Mouse (Mus musculus) midbrain, embryonic 13.5 days (tissue): ENCODE data around the gene Syt7. TPM values are rescaled to one million over a fixed set of nuclear protein-coding genes. Genes with fewer than 3 reads are reported as not detected.

ENCODE experiments used
- ATAC-seq: fragments of 200-750 bp; cut with Nextera tagmentation; 2 replicates; pipeline ENCODE4 v1.8.0; 2017; ENCODE audit warnings: mild to moderate bottlenecking, moderate TSS enrichment, moderate library complexity
- H3K27ac ChIP-seq: fragments of 300-500 bp; sonication (generic); 2 replicates; pipeline ENCODE4 v1.5.1; 2015; ENCODE audit warnings: inconsistent platforms, mild to moderate bottlenecking, moderate library complexity
- H3K27me3 ChIP-seq: fragments of 300-500 bp; sonication (generic); 2 replicates; pipeline ENCODE4 v1.6.1; 2015; ENCODE audit warnings: mild to moderate bottlenecking, inconsistent platforms
- H3K36me3 ChIP-seq: fragments of 300-500 bp; sonication (generic); 2 replicates; pipeline ENCODE4 v1.6.1; 2015; ENCODE audit warnings: mild to moderate bottlenecking, inconsistent platforms
- H3K4me1 ChIP-seq: fragments of 300-500 bp; sonication (generic); replicated peaks from 2 replicates; pipeline ENCODE4 v1.6.1; 2015; ENCODE audit warnings: inconsistent platforms
- H3K4me2 ChIP-seq: fragments of 300-500 bp; sonication (generic); replicated peaks from 2 replicates; pipeline ENCODE4 v1.6.1; 2015; ENCODE audit warnings: moderate library complexity, mild to moderate bottlenecking, inconsistent platforms
- H3K4me3 ChIP-seq: fragments of 300-500 bp; sonication (generic); replicated peaks from 2 replicates; pipeline ENCODE4 v1.5.1; 2015; ENCODE audit warnings: mild to moderate bottlenecking, inconsistent platforms
- H3K9ac ChIP-seq: fragments of 300-500 bp; sonication (generic); replicated peaks from 2 replicates; pipeline ENCODE4 v1.6.1; 2015; ENCODE audit warnings: mild to moderate bottlenecking, inconsistent platforms
- H3K9me3 ChIP-seq: fragments of 300-500 bp; sonication (generic); 2 replicates; pipeline ENCODE4 v1.6.1; 2016; ENCODE audit warnings: mild to moderate bottlenecking, inconsistent platforms
- WGBS: fragments of 180-500 bp; shearing (Covaris S2); methylation state at CpG from one replicate; pipeline ENCODE4 v1.1.7; 2015; 5-methylcytosine and 5-hydroxymethylcytosine counted together
- polyA plus RNA-seq: library from polyadenylated mRNA; unstranded; fragments of >200 nt; fragmentation: Nextera tagmentation; extraction: Ambion mirVana; gene quantifications from 2 replicates; pipeline ENCODE4 v1.2.1, GENCODE M21; 2015

Syt7 gene
- polyA plus RNA-seq, 1 experiment from 2014 or later = 8.8 TPM

- WGBS = 66% methylated on average over 10 of the region's 10 CpGs
- Histone ChIP-seq H3K4me3 (no peak overlapping the region), H3K4me1 (peaks cover 43% of the 10 kb centered on the region), H3K36me3 (no peaks in the 10 kb centered on the region), H3K27me3 (no peaks in the 10 kb centered on the region), H3K27ac (0 out of 2 replicates have a peak overlapping the region, but pooled peaks have one; percentile 49), H3K9ac (no peak overlapping the region), H3K9me3 (no peaks in the 10 kb centered on the region), H3K4me2 (no peak overlapping the region)
- ATAC-seq = peak; percentile 22; the same call in 1 of the 2 replicates
These were observed 15.5 kb downstream of the Syt7 start for GRCm38 (mm10) chr19:10404424-10404823.

DNA sequence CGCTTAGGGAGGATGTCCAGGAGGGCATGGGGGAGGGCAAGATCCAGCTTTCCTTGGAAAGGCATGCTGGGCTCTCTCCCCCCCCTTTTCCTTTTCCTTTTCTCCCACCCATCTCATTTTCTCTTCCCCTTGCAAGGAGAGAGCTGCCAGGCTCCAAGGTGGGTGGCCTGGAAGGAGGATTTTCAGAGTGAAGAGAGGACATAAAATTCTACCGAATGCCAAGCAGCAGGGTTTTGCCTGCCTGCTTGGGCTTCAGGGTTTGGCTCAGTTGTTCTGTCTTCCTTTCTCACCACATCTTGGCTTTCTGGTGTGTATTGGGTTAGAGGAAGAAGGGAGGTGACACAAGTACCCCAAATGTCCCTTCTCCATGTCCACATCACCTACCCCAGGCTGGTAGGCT is 16.0 kb downstream of the Syt7 start:
- Histone ChIP-seq H3K36me3 (no peaks in the 10 kb centered on the region), H3K9me3 (no peaks in the 10 kb centered on the region), H3K9ac (0 out of 2 replicates have a peak overlapping the region, but pooled peaks have one; percentile 36), H3K4me1 (peaks cover 47% of the 10 kb centered on the region), H3K27me3 (no peaks in the 10 kb centered on the region), H3K4me3 (no peak overlapping the region), H3K4me2 (no peak overlapping the region), H3K27ac (no peak overlapping the region)
- whole genome bisulfite sequencing = 65% methylated on average over 2 of the region's 2 CpGs
- ATAC-seq = no peak

DNA sequence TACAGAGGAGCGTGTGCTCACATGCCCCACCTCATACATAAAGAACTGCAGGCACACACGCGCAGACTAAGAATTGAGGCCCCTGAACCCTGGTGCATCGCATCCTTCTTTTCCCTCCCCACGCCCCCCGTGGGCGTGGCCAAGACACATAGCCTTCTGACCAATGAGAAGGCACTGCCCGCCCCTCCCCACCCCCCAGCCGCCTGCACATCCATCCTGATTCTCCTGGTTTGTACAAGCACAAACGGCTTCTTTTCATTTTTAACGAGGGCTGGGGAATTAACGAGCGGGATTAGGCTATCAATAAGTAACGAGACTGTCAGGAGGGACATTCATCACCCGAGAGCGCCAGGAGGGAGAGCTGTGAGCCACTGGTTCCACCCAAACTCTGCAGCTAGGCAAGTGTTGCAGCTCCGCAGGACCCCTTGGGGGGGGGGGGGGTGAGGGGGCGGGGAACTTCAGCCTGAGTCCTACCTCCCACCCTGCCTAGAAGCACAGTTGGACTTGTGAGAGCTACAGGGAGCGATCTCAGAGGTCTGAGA is 24.9 kb downstream of the Syt7 start:
- Histone ChIP-seq H3K4me2 (peak overlapping the region; percentile 57), H3K27ac (peak overlapping the region; percentile 74), H3K9ac (peak overlapping the region; percentile 49; the same call in 1 of the 2 replicates), H3K27me3 (0 out of 2 replicates have a peak, but pooled peaks cover 2% of the 10 kb centered on the region), H3K4me3 (peak overlapping the region; percentile 31), H3K9me3 (no peaks in the 10 kb centered on the region), H3K36me3 (0 out of 2 replicates have a peak, but pooled peaks cover 7% of the 10 kb centered on the region), H3K4me1 (peaks cover 64% of the 10 kb centered on the region)
- peak; percentile 85 for ATAC-seq
- 0% methylated on average over 19 of the region's 19 CpGs for WGBS

DNA sequence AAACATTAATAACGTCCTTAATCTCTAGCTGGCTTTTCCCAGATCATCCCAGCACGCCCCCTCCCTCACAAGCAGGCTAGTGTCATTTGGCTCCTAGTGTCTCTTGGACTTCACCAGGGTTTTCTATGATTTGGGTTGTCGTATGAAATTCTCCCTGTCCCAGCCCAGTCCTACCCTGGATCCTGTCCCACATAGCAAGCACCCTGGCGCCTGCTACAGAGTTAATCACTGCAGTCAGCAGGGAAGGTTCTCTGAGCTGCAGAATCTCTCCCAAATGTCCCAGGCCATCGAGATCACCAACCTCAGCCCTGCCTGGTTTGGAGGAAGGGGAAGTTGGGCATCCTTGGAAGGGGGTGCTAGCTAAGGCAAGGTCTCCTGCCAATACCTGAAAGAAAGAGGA is 26.6 kb downstream of the Syt7 start:
- no peak for ATAC-seq
- 82% methylated on average over 5 of the region's 5 CpGs for WGBS
- H3K9ac ChIP-seq = no peak overlapping the region

DNA sequence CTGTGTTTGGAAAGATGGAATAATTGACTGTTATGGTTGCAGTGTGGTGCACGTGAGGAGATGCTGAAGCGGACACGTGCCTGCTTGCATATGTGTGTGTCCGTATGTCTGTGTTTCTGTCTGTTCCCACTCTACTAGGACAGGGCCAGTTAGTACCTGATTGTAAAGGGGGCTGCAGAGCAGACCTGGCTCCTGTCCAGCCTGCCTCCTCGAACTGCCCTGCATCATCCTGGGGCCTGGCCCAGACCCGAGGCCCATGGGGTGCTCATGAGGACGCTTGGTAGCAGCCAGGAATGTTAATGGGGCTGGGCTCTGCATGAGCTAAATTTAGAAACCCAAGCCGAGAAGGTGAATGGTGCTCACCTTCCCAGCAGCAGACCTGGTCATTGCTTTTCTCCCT is 28.0 kb downstream of the Syt7 start:
- WGBS = 70% methylated on average over 8 of the region's 8 CpGs
- Histone ChIP-seq H3K27me3 (0 out of 2 replicates have a peak, but pooled peaks cover 2% of the 10 kb centered on the region), H3K4me3 (no peak overlapping the region), H3K27ac (no peak overlapping the region), H3K9ac (no peak overlapping the region), H3K4me1 (peaks cover 52% of the 10 kb centered on the region), H3K4me2 (no peak overlapping the region), H3K9me3 (no peaks in the 10 kb centered on the region), H3K36me3 (0 out of 2 replicates have a peak, but pooled peaks cover 7% of the 10 kb centered on the region)
- no peak for ATAC-seq

More for the DNA sequence above, 26.6 kb downstream of the Syt7 start:
- H3K4me1 ChIP-seq = peaks cover 53% of the 10 kb centered on the region
- H3K4me2 ChIP-seq = no peak overlapping the region
- no peak overlapping the region for H3K4me3 ChIP-seq
- H3K36me3 ChIP-seq = 0 out of 2 replicates have a peak, but pooled peaks cover 7% of the 10 kb centered on the region
- 0 out of 2 replicates have a peak, but pooled peaks cover 2% of the 10 kb centered on the region for H3K27me3 ChIP-seq
- no peak overlapping the region for H3K27ac ChIP-seq
- no peaks in the 10 kb centered on the region for H3K9me3 ChIP-seq

GRCm38 (mm10) chr19:10417436-10417835 is 28.5 kb downstream of the Syt7 start:
- ATAC-seq = no peak
- H3K9ac ChIP-seq = no peak overlapping the region

GRCm38 (mm10) chr19:10421986-10422976 is 33.4 kb downstream of the Syt7 start:
- Histone ChIP-seq H3K4me1 (peaks cover 41% of the 10 kb centered on the region), H3K9me3 (no peaks in the 10 kb centered on the region), H3K4me3 (peak overlapping the region; percentile 25), H3K27ac (no peak overlapping the region), H3K27me3 (peaks cover 21% of the 10 kb centered on the region; the same call in 1 of the 2 replicates), H3K9ac (peak overlapping the region; percentile 48), H3K4me2 (peak overlapping the region; percentile 51), H3K36me3 (0 out of 2 replicates have a peak, but pooled peaks cover 7% of the 10 kb centered on the region)
- ATAC-seq = peak; percentile 31; the same call in 1 of the 2 replicates
- WGBS = 2% methylated on average over 53 of the region's 53 CpGs

More at GRCm38 (mm10) chr19:10417436-10417835, 28.5 kb downstream of the Syt7 start:
- H3K4me3 ChIP-seq = no peak overlapping the region
- H3K27me3 ChIP-seq = 0 out of 2 replicates have a peak, but pooled peaks cover 2% of the 10 kb centered on the region
- H3K9me3 ChIP-seq = no peaks in the 10 kb centered on the region
- H3K4me2 ChIP-seq = no peak overlapping the region
- 0 out of 2 replicates have a peak, but pooled peaks cover 7% of the 10 kb centered on the region for H3K36me3 ChIP-seq
- peaks cover 56% of the 10 kb centered on the region for H3K4me1 ChIP-seq
- WGBS = 84% methylated on average over 12 of the region's 12 CpGs
- H3K27ac ChIP-seq = 0 out of 2 replicates have a peak overlapping the region, but pooled peaks have one; percentile 1

- ATAC-seq = no peak
- Histone ChIP-seq H3K4me1 (peaks cover 42% of the 10 kb centered on the region), H3K4me3 (no peak overlapping the region), H3K27me3 (peaks cover 19% of the 10 kb centered on the region; the same call in 1 of the 2 replicates), H3K9me3 (no peaks in the 10 kb centered on the region), H3K4me2 (no peak overlapping the region), H3K36me3 (no peaks in the 10 kb centered on the region), H3K27ac (no peak overlapping the region), H3K9ac (no peak overlapping the region)
- WGBS = 32% methylated on average over 1 of the region's 1 CpGs
These were observed 35.9 kb downstream of the Syt7 start for GRCm38 (mm10) chr19:10424751-10425150.

DNA sequence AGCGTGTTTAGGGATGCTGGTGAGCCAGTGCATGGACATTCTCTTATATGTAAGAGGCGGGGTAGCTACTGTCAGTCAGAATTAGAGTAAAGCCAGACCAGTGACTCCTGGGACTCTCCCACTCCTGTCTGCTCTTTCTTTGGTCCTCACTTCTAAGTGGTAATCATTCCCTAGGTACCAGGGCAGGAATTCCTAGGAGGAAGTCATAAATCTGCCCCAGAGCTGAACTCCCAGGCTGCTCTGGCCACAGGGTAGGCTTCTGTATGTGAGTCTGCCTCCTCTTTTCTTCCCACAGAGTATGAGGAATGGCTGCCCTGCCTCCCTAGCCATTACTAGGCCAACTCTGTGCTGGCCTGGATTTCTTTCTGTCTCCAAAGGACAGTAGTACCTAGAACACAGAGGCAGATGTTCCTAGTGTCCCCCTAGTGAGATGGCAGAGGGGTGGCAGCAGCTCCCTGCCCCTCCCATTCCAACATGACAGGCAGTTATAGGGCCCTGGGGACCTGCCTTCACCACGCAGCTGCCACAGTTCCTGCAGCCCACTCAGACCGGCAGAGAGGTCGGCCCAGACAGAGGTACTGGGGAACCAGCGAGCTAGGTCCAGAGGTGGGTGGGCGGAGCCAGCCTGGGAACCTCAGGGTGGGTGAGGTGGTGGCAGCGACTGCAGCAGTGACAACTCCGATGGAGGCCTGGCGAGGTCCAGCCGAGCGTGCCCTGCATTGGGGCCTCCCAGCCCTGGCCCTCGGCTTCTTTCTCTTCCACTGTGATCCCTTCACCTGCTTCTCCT is 36.8 kb downstream of the Syt7 start:
- Histone ChIP-seq H3K4me2 (no peak overlapping the region), H3K27ac (no peak overlapping the region), H3K9ac (0 out of 2 replicates have a peak overlapping the region, but pooled peaks have one; percentile 14), H3K4me1 (peaks cover 50% of the 10 kb centered on the region), H3K4me3 (no peak overlapping the region), H3K27me3 (peaks cover 19% of the 10 kb centered on the region; the same call in 1 of the 2 replicates), H3K36me3 (no peaks in the 10 kb centered on the region), H3K9me3 (no peaks in the 10 kb centered on the region)
- 30% methylated on average over 13 of the region's 13 CpGs for WGBS
- no peak for ATAC-seq

- Histone ChIP-seq H3K4me1 (peaks cover 54% of the 10 kb centered on the region), H3K27ac (no peak overlapping the region), H3K9me3 (no peaks in the 10 kb centered on the region), H3K4me2 (no peak overlapping the region), H3K27me3 (peaks cover 21% of the 10 kb centered on the region; the same call in 1 of the 2 replicates), H3K4me3 (no peak overlapping the region), H3K36me3 (no peaks in the 10 kb centered on the region), H3K9ac (0 out of 2 replicates have a peak overlapping the region, but pooled peaks have one; percentile 14)
- no peak for ATAC-seq
- WGBS = 43% methylated on average over 25 of the region's 25 CpGs
These were observed 37.4 kb downstream of the Syt7 start for GRCm38 (mm10) chr19:10426312-10426711.

GRCm38 (mm10) chr19:10426793-10427192 is 37.9 kb downstream of the Syt7 start:
- no peaks in the 10 kb centered on the region for H3K36me3 ChIP-seq
- no peak overlapping the region for H3K4me2 ChIP-seq
- 52% methylated on average over 6 of the region's 6 CpGs for WGBS
- ATAC-seq = no peak
- H3K27me3 ChIP-seq = peaks cover 21% of the 10 kb centered on the region; the same call in 1 of the 2 replicates
- no peak overlapping the region for H3K4me3 ChIP-seq
- H3K9ac ChIP-seq = no peak overlapping the region
- peaks cover 54% of the 10 kb centered on the region for H3K4me1 ChIP-seq
- H3K27ac ChIP-seq = no peak overlapping the region
- no peaks in the 10 kb centered on the region for H3K9me3 ChIP-seq
